Mouse (Mus musculus): Measurements from ENCODE around the gene Olfr781. TPM values are rescaled to one million over a fixed set of nuclear protein-coding genes. Genes with fewer than 3 reads are reported as not detected.
"Not testable (repeated sequence)": the region's sequence is repeated elsewhere in the genome, so short reads cannot be mapped to it uniquely, and the experiment has no call there.

The Olfr781 gene
- not detected in 2 replicates for polyA plus RNA-seq (2011; ENCODE audit: insufficient read length, low read depth, missing spikeins)

DNA sequence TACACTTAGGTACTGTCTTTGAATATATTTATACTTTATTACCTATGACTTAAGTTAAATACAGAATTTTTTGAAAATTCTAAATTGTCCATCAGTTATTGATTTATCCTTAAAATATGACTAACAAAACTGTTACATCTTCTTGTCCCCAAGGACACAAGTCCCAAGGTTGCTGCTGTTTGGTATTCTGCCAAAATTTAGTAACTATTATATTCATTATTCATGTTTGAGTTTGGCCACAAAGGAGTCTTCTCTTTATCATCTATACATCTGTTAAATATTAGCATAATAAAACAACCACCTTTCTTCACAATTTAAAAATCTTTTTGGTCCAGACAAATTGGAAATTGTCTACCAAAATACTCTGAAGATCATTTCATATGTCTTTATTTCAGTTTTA lies at the start of gene Olfr781:
Gene Olfr781 (plus strand): TSS at position 301 of the 400 bp plus-strand sequence.
- H3K27ac ChIP-seq (ENCODE audit: insufficient read depth, low read length), result no peak within 1 kb of the TSS
- TF ChIP-seq CTCF (IDR thresholded peaks at IDR 0.05; ENCODE audit: borderline replicate concordance, insufficient read depth, low read length) (no peak), POLR2A (IDR thresholded peaks at IDR 0.05; ENCODE audit: low read depth, low read length) (no peak)

DNA sequence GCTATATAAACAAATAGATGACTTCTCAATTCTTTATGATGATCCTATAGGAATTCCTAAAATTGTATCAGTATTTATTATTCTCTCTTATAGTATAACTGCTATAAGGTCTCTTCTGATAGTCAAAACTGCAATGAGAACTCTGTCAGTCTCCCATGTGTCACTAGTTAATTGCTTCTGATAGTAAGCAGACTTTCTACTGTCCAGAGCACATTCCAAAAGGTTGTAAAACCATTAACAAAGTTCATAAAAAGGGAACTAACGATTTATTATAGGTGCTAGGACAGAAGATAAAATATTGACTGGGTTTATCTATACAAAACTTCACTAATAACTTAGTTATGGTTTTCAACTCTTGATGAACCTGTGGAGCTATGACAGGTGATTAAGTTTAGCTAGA lies 15.7 kb upstream of the Olfr781 start:
- not testable (repeated sequence) for H3K4me3 ChIP-seq (ENCODE audit: insufficient read depth, low read length); H3K27ac ChIP-seq (ENCODE audit: insufficient read depth, low read length); H3K4me1 ChIP-seq (ENCODE audit: control insufficient read depth, insufficient read depth, low read length)

More for the DNA sequence above, at the start of gene Olfr781:
- no peak within 1 kb of the TSS for H3K4me3 ChIP-seq (ENCODE audit: insufficient read depth, low read length)
- no peaks in the 10 kb centered on the region for H3K4me1 ChIP-seq (ENCODE audit: control insufficient read depth, insufficient read depth, low read length)

GRCm38 (mm10) chr10:129313521-129313920 lies 15.1 kb upstream of the Olfr781 start:
- not testable (repeated sequence) for H3K4me1 ChIP-seq (ENCODE audit: control insufficient read depth, insufficient read depth, low read length)

DNA sequence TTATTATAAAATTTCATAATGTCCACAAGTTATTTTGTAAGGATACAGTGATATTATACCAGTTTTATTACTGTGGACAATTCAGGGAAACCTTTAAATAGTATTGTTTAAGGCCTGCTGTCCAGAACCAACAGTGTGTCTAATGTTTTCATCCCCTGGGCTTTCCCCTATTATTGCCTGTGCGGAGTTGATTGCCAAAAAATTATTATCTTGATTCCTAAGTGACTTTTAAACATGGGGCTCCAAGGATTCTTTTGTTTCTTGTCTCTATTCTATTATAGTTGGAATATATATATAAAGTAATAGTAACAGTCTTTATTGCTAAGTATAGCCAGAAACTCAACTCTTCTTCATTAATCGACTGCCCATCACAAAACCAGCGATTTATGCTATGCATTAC lies 10.8 kb upstream of the Olfr781 start, which contains the start of gene Olfr780:
Gene Olfr780 (plus strand): TSS at position 301 of the 400 bp plus-strand sequence.
- H3K4me1 ChIP-seq (ENCODE audit: control insufficient read depth, insufficient read depth, low read length), result no peaks in the 10 kb centered on the region
- H3K4me3 ChIP-seq (ENCODE audit: insufficient read depth, low read length), result no peak within 1 kb of the TSS
- H3K27ac ChIP-seq (ENCODE audit: insufficient read depth, low read length), result no peak within 1 kb of the TSS
- TF ChIP-seq POLR2A (IDR thresholded peaks at IDR 0.05; ENCODE audit: low read depth, low read length) (no peak), CTCF (IDR thresholded peaks at IDR 0.05; ENCODE audit: borderline replicate concordance, insufficient read depth, low read length) (no peak)

More at GRCm38 (mm10) chr10:129313521-129313920, 15.1 kb upstream of the Olfr781 start:
- not testable (repeated sequence) for H3K4me3 ChIP-seq (ENCODE audit: insufficient read depth, low read length); H3K27ac ChIP-seq (ENCODE audit: insufficient read depth, low read length)

DNA sequence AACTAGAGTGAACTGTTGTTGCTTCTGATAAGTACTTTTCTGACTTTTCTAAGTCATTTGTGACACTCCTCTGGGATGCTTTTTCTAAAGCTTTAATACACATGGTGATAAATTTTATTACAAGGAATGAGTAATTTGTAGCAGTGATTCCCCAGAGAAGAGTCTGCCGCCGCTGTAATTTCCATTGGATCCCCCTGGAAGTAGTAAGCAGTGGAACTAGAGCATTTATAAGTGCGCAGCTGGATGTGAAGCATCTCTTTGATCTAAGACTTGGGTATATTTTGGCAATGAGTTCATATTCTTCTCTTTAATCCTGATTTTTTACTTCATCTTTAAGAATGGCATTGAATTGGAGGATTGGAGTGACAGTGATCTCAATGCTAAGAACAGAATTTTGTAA lies 19.9 kb downstream of the Olfr781 start, which contains the start of gene Olfr782:
Gene Olfr782 (plus strand): TSS at position 301 of the 400 bp plus-strand sequence.
- H3K4me1 ChIP-seq (ENCODE audit: control insufficient read depth, insufficient read depth, low read length), result no peaks in the 10 kb centered on the region
- TF ChIP-seq CTCF (IDR thresholded peaks at IDR 0.05; ENCODE audit: borderline replicate concordance, insufficient read depth, low read length), result no peak
- no peak for TF ChIP-seq POLR2A (IDR thresholded peaks at IDR 0.05; ENCODE audit: low read depth, low read length)
- H3K27ac ChIP-seq (ENCODE audit: insufficient read depth, low read length), result no peak within 1 kb of the TSS
- H3K4me3 ChIP-seq (ENCODE audit: insufficient read depth, low read length), result no peak within 1 kb of the TSS

GRCm38 (mm10) chr10:129352475-129352874 lies 23.8 kb downstream of the Olfr781 start:
- not testable (repeated sequence) for H3K27ac ChIP-seq (ENCODE audit: insufficient read depth, low read length); H3K4me1 ChIP-seq (ENCODE audit: control insufficient read depth, insufficient read depth, low read length); H3K4me3 ChIP-seq (ENCODE audit: insufficient read depth, low read length)

GRCm38 (mm10) chr10:129356496-129356895 lies 27.8 kb downstream of the Olfr781 start:
- H3K4me3 ChIP-seq (ENCODE audit: insufficient read depth, low read length); H3K4me1 ChIP-seq (ENCODE audit: control insufficient read depth, insufficient read depth, low read length); H3K27ac ChIP-seq (ENCODE audit: insufficient read depth, low read length): not testable (repeated sequence)

DNA sequence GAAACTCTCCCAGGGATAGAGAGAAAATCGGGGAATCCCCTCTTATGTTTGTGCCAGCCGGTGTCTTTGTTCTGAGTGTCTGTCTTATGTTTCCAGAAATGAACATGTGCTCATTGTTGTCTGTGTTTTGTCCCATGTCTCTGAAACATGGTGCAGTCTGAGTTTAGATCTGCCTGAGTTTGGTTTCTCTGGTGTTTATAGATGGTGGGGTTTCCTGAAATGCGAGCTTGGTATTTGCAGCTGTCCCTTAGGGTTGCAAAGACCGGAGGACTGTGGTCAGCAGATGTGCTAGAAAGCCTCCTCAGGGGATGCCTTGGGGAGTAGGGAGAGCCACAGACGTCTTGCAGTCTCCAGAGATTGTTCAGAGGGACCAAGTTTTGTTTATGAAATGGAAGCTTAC lies 28.7 kb downstream of the Olfr781 start:
- H3K27ac ChIP-seq (ENCODE audit: insufficient read depth, low read length), result no peak overlapping the region
- no peaks in the 10 kb centered on the region for H3K4me1 ChIP-seq (ENCODE audit: control insufficient read depth, insufficient read depth, low read length)
- TF ChIP-seq CTCF (IDR thresholded peaks at IDR 0.05; ENCODE audit: borderline replicate concordance, insufficient read depth, low read length) (no peak), POLR2A (IDR thresholded peaks at IDR 0.05; ENCODE audit: low read depth, low read length) (no peak)
- H3K4me3 ChIP-seq (ENCODE audit: insufficient read depth, low read length), result no peak overlapping the region

GRCm38 (mm10) chr10:129374051-129374450 lies 45.4 kb downstream of the Olfr781 start:
- H3K4me3 ChIP-seq (ENCODE audit: insufficient read depth, low read length); H3K4me1 ChIP-seq (ENCODE audit: control insufficient read depth, insufficient read depth, low read length); H3K27ac ChIP-seq (ENCODE audit: insufficient read depth, low read length): not testable (repeated sequence)

Other genes with a start within 250 kb of the Olfr781 start
- not detected in 2 replicates for gene Olfr767, start 245.9 kb upstream of the Olfr781 start, polyA plus RNA-seq (2011; ENCODE audit: insufficient read length, low read depth, missing spikeins)
- not detected in 2 replicates for gene Olfr768, start 229.5 kb upstream of the Olfr781 start, polyA plus RNA-seq (2011; ENCODE audit: insufficient read length, low read depth, missing spikeins)
- not detected in 2 replicates for gene Olfr769, start 211.0 kb upstream of the Olfr781 start, polyA plus RNA-seq (2011; ENCODE audit: insufficient read length, low read depth, missing spikeins)
- not detected in 2 replicates for gene Olfr770, start 189.9 kb upstream of the Olfr781 start, polyA plus RNA-seq (2011; ENCODE audit: insufficient read length, low read depth, missing spikeins)
- gene Olfr771, start 164.1 kb upstream of the Olfr781 start, polyA plus RNA-seq (2011; ENCODE audit: insufficient read length, low read depth, missing spikeins), result not detected in 2 replicates
- gene Olfr772, start 150.9 kb upstream of the Olfr781 start, polyA plus RNA-seq (2011; ENCODE audit: insufficient read length, low read depth, missing spikeins), result not detected in 2 replicates
- not detected in 2 replicates for gene Olfr773, start 141.4 kb upstream of the Olfr781 start, polyA plus RNA-seq (2011; ENCODE audit: insufficient read length, low read depth, missing spikeins)
- gene Olfr774, start 92.7 kb upstream of the Olfr781 start, polyA plus RNA-seq (2011; ENCODE audit: insufficient read length, low read depth, missing spikeins), result not detected in 2 replicates
- gene Olfr775, start 80.4 kb upstream of the Olfr781 start, polyA plus RNA-seq (2011; ENCODE audit: insufficient read length, low read depth, missing spikeins), result not detected in 2 replicates
- not detected in 2 replicates for gene Olfr776, start 69.7 kb upstream of the Olfr781 start, polyA plus RNA-seq (2011; ENCODE audit: insufficient read length, low read depth, missing spikeins)
- not detected in 2 replicates for gene Olfr777, start 57.4 kb upstream of the Olfr781 start, polyA plus RNA-seq (2011; ENCODE audit: insufficient read length, low read depth, missing spikeins)
- not detected in 2 replicates for gene Olfr780, start 10.7 kb upstream of the Olfr781 start, polyA plus RNA-seq (2011; ENCODE audit: insufficient read length, low read depth, missing spikeins)
- gene Olfr782, start 20.0 kb downstream of the Olfr781 start, polyA plus RNA-seq (2011; ENCODE audit: insufficient read length, low read depth, missing spikeins), result not detected in 2 replicates
- not detected in 2 replicates for gene Olfr784, start 55.2 kb downstream of the Olfr781 start, polyA plus RNA-seq (2011; ENCODE audit: insufficient read length, low read depth, missing spikeins)
- not detected in 2 replicates for gene Olfr785, start 76.6 kb downstream of the Olfr781 start, polyA plus RNA-seq (2011; ENCODE audit: insufficient read length, low read depth, missing spikeins)
- not detected in 2 replicates for gene Olfr786, start 98.5 kb downstream of the Olfr781 start, polyA plus RNA-seq (2011; ENCODE audit: insufficient read length, low read depth, missing spikeins)
- gene Olfr787, start 133.0 kb downstream of the Olfr781 start, polyA plus RNA-seq (2011; ENCODE audit: insufficient read length, low read depth, missing spikeins), result not detected in 2 replicates
- not detected in 2 replicates for gene Olfr788, start 142.1 kb downstream of the Olfr781 start, polyA plus RNA-seq (2011; ENCODE audit: insufficient read length, low read depth, missing spikeins)
- gene Olfr789, start 155.9 kb downstream of the Olfr781 start, polyA plus RNA-seq (2011; ENCODE audit: insufficient read length, low read depth, missing spikeins), result not detected in 2 replicates
- not detected in 2 replicates for gene Olfr790, start 169.6 kb downstream of the Olfr781 start, polyA plus RNA-seq (2011; ENCODE audit: insufficient read length, low read depth, missing spikeins)
- not detected in 2 replicates for gene Olfr791, start 192.9 kb downstream of the Olfr781 start, polyA plus RNA-seq (2011; ENCODE audit: insufficient read length, low read depth, missing spikeins)
- not detected in 2 replicates for gene Olfr792, start 210.3 kb downstream of the Olfr781 start, polyA plus RNA-seq (2011; ENCODE audit: insufficient read length, low read depth, missing spikeins)
- not detected in 2 replicates for gene Olfr794, start 238.8 kb downstream of the Olfr781 start, polyA plus RNA-seq (2011; ENCODE audit: insufficient read length, low read depth, missing spikeins)